Comparison of ENCODE assay signal across 8 mouse cellular contexts in genomic region chr8:110618391-110619207, GRCm38 (mm10). TPM values are rescaled to one million over a fixed set of nuclear protein-coding genes. Genes with fewer than 3 reads are reported as not detected.
DNase-seq lines count a peak whose midpoint lies in the region; ATAC-seq lines count a peak whose summit lies in the region.

Vac14 (plus strand) TSS chr8:110618585.

- peak within 1 kb of the TSS; percentile 74 for H3K9ac ChIP-seq in forebrain, embryonic 14.5 days (ENCODE audit: low read length)
- peak within 1 kb of the TSS; percentile 82 for H3K9ac ChIP-seq in neural tube, embryonic 15.5 days (replicated peaks)

- DNase-seq in ES-CJ7 (ENCODE audit: low read depth, low spot score), result peak; percentile 99
- peak; percentile 98 for DNase-seq in cerebellum, adult 11 months
- peak; percentile 98 for DNase-seq in forebrain, embryonic 14.5 days (ENCODE audit: low spot score)
- peak; percentile 96 to 99 for DNase-seq in heart, postnatal 14 days
- DNase-seq in layer of hippocampus, adult 11-12 months (ENCODE audit: low spot score), result peak; percentile 97
- peak; percentile 97 to 99 for DNase-seq in lung, adult 18-20 months
- DNase-seq in testis, postnatal 14 days (ENCODE audit: low spot score), result peak; percentile 98

- ATAC-seq in forebrain, embryonic 14.5 days, result peak; percentile 98
- ATAC-seq in neural tube, embryonic 15.5 days (ENCODE audit: low FRiP score), result peak; percentile 97

- H3K4me1 ChIP-seq in forebrain, embryonic 14.5 days (ENCODE audit: control insufficient read depth, insufficient read depth, low read length), result peaks cover 11% of the 10 kb centered on the region
- H3K4me1 ChIP-seq in neural tube, embryonic 15.5 days, result peaks cover 37% of the 10 kb centered on the region

- H3K9me3 ChIP-seq in forebrain, embryonic 14.5 days (replicated peaks; ENCODE audit: control insufficient read depth, low read length), result no peaks in the 10 kb centered on the region
- H3K9me3 ChIP-seq in neural tube, embryonic 15.5 days (replicated peaks), result no peaks in the 10 kb centered on the region

- intact Hi-C loops in heart, postnatal 14 days (cut with DNase I), result no loop called here

- H3K27me3 ChIP-seq in forebrain, embryonic 14.5 days (replicated peaks; ENCODE audit: control insufficient read depth, insufficient read depth, low read length), result no peaks in the 10 kb centered on the region
- H3K27me3 ChIP-seq in neural tube, embryonic 15.5 days (replicated peaks), result 0 out of 2 replicates have a peak, but pooled peaks cover 5% of the 10 kb centered on the region

- WGBS in forebrain, embryonic 14.5 days, result under 1% methylated on average over 64 of the region's 67 CpGs
- WGBS in neural tube, embryonic 15.5 days, result under 1% methylated on average over 67 of the region's 67 CpGs

- H3K36me3 ChIP-seq in forebrain, embryonic 14.5 days (ENCODE audit: control insufficient read depth, insufficient read depth, low read length), result 0 out of 2 replicates have a peak, but pooled peaks cover 3% of the 10 kb centered on the region
- no peaks in the 10 kb centered on the region for H3K36me3 ChIP-seq in neural tube, embryonic 15.5 days

- H3K27ac ChIP-seq in forebrain, embryonic 14.5 days (ENCODE audit: low read depth, low read length), result peak within 1 kb of the TSS; percentile 59
- H3K27ac ChIP-seq in neural tube, embryonic 15.5 days (replicated peaks), result peak within 1 kb of the TSS; percentile 79

- H3K4me2 ChIP-seq in forebrain, embryonic 14.5 days (ENCODE audit: low read length), result peak within 1 kb of the TSS; percentile 82
- H3K4me2 ChIP-seq in neural tube, embryonic 15.5 days, result peak within 1 kb of the TSS; percentile 90

- H3K4me3 ChIP-seq in forebrain, embryonic 14.5 days (ENCODE audit: low read depth, low read length), result peak within 1 kb of the TSS; percentile 76
- peak within 1 kb of the TSS; percentile 100 for H3K4me3 ChIP-seq in neural tube, embryonic 15.5 days (replicated peaks)

RNA-seq across cellular contexts. Expression of gene Vac14, which starts in this region (rescaled TPM):
- polyA plus RNA-seq in forebrain, embryonic 14.5 days (2014; fragmentation: Nextera tagmentation; extraction: Ambion mirVana), result 25.8 and 27.1 TPM in 2 replicates
- 10 to 100 TPM; 15.5 to 16.2 TPM for total RNA-seq in heart, postnatal 14 days (2021)
- 26.8 and 28.8 TPM in 2 replicates for polyA plus RNA-seq in neural tube, embryonic 15.5 days (2015; fragmentation: Nextera tagmentation; extraction: Ambion mirVana)

Comparison
In these comparisons a context has a peak if more than half of its experiments do, and no peak if none do; other contexts are left out.
1. Peak in every context shown above with its lines: DNase-seq, ATAC-seq, H3K4me3 ChIP-seq and H3K27ac ChIP-seq.